Mouse (Mus musculus) midbrain, postnatal 0 days (tissue): ENCODE measurements around the gene Dhrs11. TPM values are rescaled to one million over a fixed set of nuclear protein-coding genes. Genes with fewer than 3 reads are reported as not detected.
A peak's percentile ranks its signal among the peaks of the same experiment; 100 is the strongest.

Experiments
- ATAC-seq: fragments of 200-750 bp; cut with Nextera tagmentation; 2 replicates; pipeline ENCODE4 v1.8.0; 2017; ENCODE audit warnings: moderate number of reproducible peaks, mild to moderate bottlenecking, moderate TSS enrichment, moderate library complexity; ENCODE audit not compliant: low FRiP score
- DNase-seq: peaks from one replicate; pipeline ENCODE4 v3.0.0-alpha.2; 2015; ENCODE audit warnings: low spot score
- H3K27ac ChIP-seq: fragments of 300-500 bp; sonication (generic); 2 replicates; pipeline ENCODE4 v1.5.1; 2014; ENCODE audit warnings: low read depth, mild to moderate bottlenecking, low read length, mixed read lengths
- H3K27me3 ChIP-seq: fragments of 300-500 bp; sonication (generic); 2 replicates; pipeline ENCODE4 v1.6.1; 2014; ENCODE audit warnings: low read length, control low read depth, mixed read lengths; ENCODE audit not compliant: insufficient read depth
- H3K36me3 ChIP-seq: fragments of 300-500 bp; sonication (generic); 2 replicates; pipeline ENCODE4 v1.6.1; 2014; ENCODE audit warnings: low read length, control low read depth, mixed read lengths; ENCODE audit not compliant: insufficient read depth
- H3K4me1 ChIP-seq: fragments of 300-500 bp; sonication (generic); 2 replicates; pipeline ENCODE4 v1.6.1; 2014; ENCODE audit warnings: mild to moderate bottlenecking, control low read depth, antibody characterized with exemption, low read length, mixed read lengths; ENCODE audit not compliant: insufficient read depth
- H3K4me2 ChIP-seq: fragments of 300-500 bp; sonication (generic); 2 replicates; pipeline ENCODE4 v1.6.1; 2014; ENCODE audit warnings: low read depth, mild to moderate bottlenecking, low read length, mixed read lengths; ENCODE audit not compliant: poor library complexity, severe bottlenecking
- H3K4me3 ChIP-seq: fragments of 300-500 bp; sonication (generic); 2 replicates; pipeline ENCODE4 v1.5.1; 2014; ENCODE audit warnings: low read depth, mild to moderate bottlenecking, low read length, moderate library complexity
- H3K9ac ChIP-seq: fragments of 300-500 bp; sonication (generic); replicated peaks from 2 replicates; pipeline ENCODE4 v1.6.1; 2014; ENCODE audit warnings: mild to moderate bottlenecking, low read length, moderate library complexity, mixed read lengths; ENCODE audit not compliant: poor library complexity, severe bottlenecking
- H3K9me3 ChIP-seq: fragments of 300-500 bp; sonication (generic); 2 replicates; pipeline ENCODE4 v1.6.1; 2016; ENCODE audit warnings: low read length, control low read depth
- CTCF ChIP-seq: IDR thresholded peaks from 2 replicates; pipeline ENCODE4 v1.5.1; 2016; ENCODE audit warnings: antibody characterized with exemption, mild to moderate bottlenecking
- WGBS: fragments of 180-500 bp; shearing (Covaris S2); extraction: QIAGEN DNeasy Blood & Tissue Kit; methylation state at CpG from one replicate; pipeline ENCODE4 v1.1.7; 2014; 5-methylcytosine and 5-hydroxymethylcytosine counted together
- polyA plus RNA-seq: library from polyadenylated mRNA; unstranded; fragments of >200 nt; fragmentation: Nextera tagmentation; extraction: Ambion mirVana; gene quantifications from 2 replicates; pipeline ENCODE4 v1.2.1, GENCODE M21; 2015
- total RNA-seq: library from RNA; depleted of rRNA; stranded (reverse); fragments of >200 nt; gene quantifications from 2 replicates; pipeline ENCODE4 v1.2.3, GENCODE M21; 2014

Gene Dhrs11
- total and polyA plus RNA-seq, 2 experiments from 2014 or later: 9.1 to 10.1 TPM

DNA sequence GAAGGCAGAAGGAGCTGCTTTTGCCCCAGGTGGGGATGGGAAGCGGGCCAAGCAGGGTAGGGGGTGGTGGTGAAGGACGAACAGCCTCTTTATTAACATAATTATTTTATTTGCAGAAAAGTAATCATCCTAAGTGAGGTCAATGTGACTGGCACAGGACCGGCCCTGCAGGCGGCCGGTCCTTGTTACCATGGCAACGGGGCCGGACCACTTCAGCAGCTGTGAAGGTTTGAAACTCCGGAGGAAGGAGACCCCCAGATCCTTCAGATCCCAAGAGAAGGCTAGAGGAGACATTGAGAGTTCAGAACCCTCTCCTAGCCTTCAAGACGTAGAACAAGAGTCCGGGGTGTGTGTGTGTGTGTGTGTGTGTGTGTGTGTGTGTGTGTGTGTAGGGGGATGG lies 31.8 kb downstream of the Dhrs11 start:
- Histone ChIP-seq H3K27me3 (no peaks in the 10 kb centered on the region), H3K4me2 (no peak overlapping the region), H3K4me1 (no peaks in the 10 kb centered on the region), H3K36me3 (no peaks in the 10 kb centered on the region), H3K27ac (no peak overlapping the region), H3K4me3 (no peak overlapping the region), H3K9me3 (no peaks in the 10 kb centered on the region), H3K9ac (no peak overlapping the region)
- no peak for DNase-seq
- ATAC-seq: no peak
- no peak for TF ChIP-seq CTCF
- 30% methylated on average over 10 of the region's 10 CpGs for WGBS

DNA sequence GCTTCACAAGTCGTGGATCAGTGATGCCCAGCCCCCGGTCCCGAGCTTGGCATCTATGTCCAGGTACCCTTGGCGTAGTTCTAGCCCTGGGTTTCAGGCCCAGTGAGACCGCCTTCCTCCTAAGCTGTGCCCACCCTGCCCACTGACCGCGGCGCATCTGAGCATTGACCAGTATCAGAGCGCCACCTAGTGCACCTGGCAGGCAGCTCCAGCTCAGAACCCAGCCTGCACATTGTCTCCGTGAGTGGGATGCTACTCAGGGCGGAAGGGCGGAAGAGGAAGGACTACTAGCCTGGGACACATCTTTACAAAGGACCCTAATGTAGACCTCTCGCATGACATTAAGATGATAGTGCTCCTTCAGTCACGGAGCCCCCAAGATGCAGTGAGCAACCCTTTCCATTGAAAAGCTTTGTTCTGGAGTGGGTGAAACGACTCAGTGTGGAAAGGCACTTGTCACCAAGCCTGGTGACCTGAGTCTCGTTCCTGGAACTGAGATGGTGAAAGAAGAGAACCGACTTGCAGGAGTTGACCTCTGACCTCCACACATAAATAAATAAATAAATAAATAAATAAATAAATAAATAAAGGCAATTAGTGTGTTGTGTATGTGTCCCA lies 34.2 kb downstream of the Dhrs11 start:
- Histone ChIP-seq H3K4me3 (peak overlapping the region; percentile 18), H3K9ac (0 out of 2 replicates have a peak overlapping the region, but pooled peaks have one; percentile 14), H3K4me1 (no peaks in the 10 kb centered on the region), H3K4me2 (peak overlapping the region; percentile 45), H3K27me3 (no peaks in the 10 kb centered on the region), H3K9me3 (no peaks in the 10 kb centered on the region), H3K36me3 (no peaks in the 10 kb centered on the region), H3K27ac (no peak overlapping the region)
- peak; percentile 99 for TF ChIP-seq CTCF
- peak; percentile 84; the same call in 1 of the 2 replicates for ATAC-seq
- 5% methylated on average over 17 of the region's 17 CpGs for WGBS
- peak; percentile 88 for DNase-seq

- no peaks in the 10 kb centered on the region for H3K36me3 ChIP-seq
- no peaks in the 10 kb centered on the region for H3K27me3 ChIP-seq
- no peak overlapping the region for H3K27ac ChIP-seq
- H3K9me3 ChIP-seq: no peaks in the 10 kb centered on the region
- TF ChIP-seq CTCF: no peak
- DNase-seq: no peak
- no peak overlapping the region for H3K4me3 ChIP-seq
- ATAC-seq: no peak
- no peak overlapping the region for H3K4me2 ChIP-seq
- no peak overlapping the region for H3K9ac ChIP-seq
- H3K4me1 ChIP-seq: no peaks in the 10 kb centered on the region
Observed at GRCm38 (mm10) chr11:84793545-84793944, 35.2 kb downstream of the Dhrs11 start.

DNA sequence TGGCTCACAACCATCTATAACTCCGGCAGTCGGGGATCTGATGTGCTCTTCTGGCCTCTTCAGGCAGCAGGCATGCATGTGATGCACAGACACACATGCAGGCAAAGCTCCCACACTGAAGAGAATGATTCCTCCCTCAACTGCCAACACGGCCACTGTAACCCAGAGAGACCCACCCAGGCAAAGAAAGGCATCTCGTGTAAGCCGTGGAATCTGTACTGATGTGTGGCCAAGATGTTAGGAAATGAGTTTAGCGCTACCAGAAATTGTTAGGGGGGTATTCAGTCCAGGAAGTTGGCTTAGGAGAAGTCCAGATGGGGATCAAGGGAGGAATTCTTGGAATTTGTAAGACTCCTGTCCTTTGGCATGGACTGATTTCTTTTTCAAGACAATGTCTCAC lies 38.4 kb downstream of the Dhrs11 start:
- no peak overlapping the region for H3K4me3 ChIP-seq
- no peak for ATAC-seq
- H3K36me3 ChIP-seq: no peaks in the 10 kb centered on the region
- no peaks in the 10 kb centered on the region for H3K4me1 ChIP-seq
- DNase-seq: peak; percentile 44
- 55% methylated on average over 6 of the region's 6 CpGs for WGBS
- no peak overlapping the region for H3K9ac ChIP-seq
- TF ChIP-seq CTCF: peak; percentile 39
- H3K4me2 ChIP-seq: no peak overlapping the region
- H3K9me3 ChIP-seq: no peaks in the 10 kb centered on the region
- H3K27me3 ChIP-seq: no peaks in the 10 kb centered on the region
- H3K27ac ChIP-seq: no peak overlapping the region

DNA sequence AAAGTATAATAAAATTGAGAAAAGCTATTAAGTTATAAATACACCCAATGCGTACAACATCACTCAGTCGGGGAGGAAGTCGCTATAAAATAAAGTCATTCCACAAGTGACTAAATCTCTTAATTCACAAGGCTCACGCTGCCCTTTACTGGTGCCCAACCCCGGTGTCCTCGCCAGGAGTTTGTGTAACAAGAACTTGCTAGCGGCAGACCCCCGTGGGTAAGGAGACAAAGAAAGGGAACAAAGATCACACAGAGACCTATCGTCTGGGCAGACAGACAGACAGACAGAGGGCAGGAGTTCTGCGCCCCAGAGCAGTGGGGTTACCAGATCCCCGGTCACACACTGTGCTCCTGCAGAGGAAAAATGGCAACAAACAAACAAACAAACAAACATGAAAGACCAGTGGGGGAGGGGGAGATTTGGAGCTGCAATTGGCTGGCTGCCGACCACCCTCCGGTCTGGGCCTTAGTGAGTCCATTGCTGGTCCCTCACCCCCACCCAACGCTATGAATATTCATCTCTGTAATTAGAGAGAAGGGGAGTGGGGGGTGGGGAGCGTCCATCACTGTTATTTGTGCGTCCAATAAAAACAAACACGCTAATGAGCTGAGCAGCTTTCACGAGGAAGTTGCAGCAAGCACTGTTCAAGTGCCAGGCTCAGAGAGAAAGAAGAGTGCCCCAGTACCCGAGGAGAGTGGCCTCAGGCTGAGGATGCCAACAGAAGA lies 48.5 kb downstream of the Dhrs11 start:
- no peak for ATAC-seq

GRCm38 (mm10) chr11:84775560-84775959 lies 53.2 kb downstream of the Dhrs11 start:
- no peak overlapping the region for H3K27ac ChIP-seq
- H3K27me3 ChIP-seq: no peaks in the 10 kb centered on the region
- no peak for ATAC-seq

More for the DNA sequence above, 48.5 kb downstream of the Dhrs11 start:
- no peaks in the 10 kb centered on the region for H3K36me3 ChIP-seq
- no peak overlapping the region for H3K9ac ChIP-seq
- no peak overlapping the region for H3K27ac ChIP-seq
- H3K4me2 ChIP-seq: peak overlapping the region; percentile 24
- no peak for TF ChIP-seq CTCF
- no peaks in the 10 kb centered on the region for H3K9me3 ChIP-seq
- no peaks in the 10 kb centered on the region for H3K27me3 ChIP-seq
- H3K4me1 ChIP-seq: no peaks in the 10 kb centered on the region; the same call in 1 of the 2 replicates
- 5% methylated on average over 19 of the region's 19 CpGs for WGBS
- H3K4me3 ChIP-seq: no peak overlapping the region
- peak; percentile 74 for DNase-seq

More at GRCm38 (mm10) chr11:84775560-84775959, 53.2 kb downstream of the Dhrs11 start:
- 8% methylated on average over 4 of the region's 4 CpGs for WGBS
- TF ChIP-seq CTCF: no peak
- Histone ChIP-seq H3K4me1 (no peaks in the 10 kb centered on the region), H3K36me3 (no peaks in the 10 kb centered on the region), H3K9me3 (no peaks in the 10 kb centered on the region), H3K4me3 (no peak overlapping the region), H3K4me2 (no peak overlapping the region), H3K9ac (no peak overlapping the region)
- peak; percentile 67 for DNase-seq
